Mouse (Mus musculus) lung, embryonic 14.5 days (tissue): Measurements from ENCODE around the gene Klk13. TPM values are rescaled to one million over a fixed set of nuclear protein-coding genes. Genes with fewer than 3 reads are reported as not detected.

Experiments
- ATAC-seq: fragments of 200-750 bp; cut with Nextera tagmentation; 2 replicates; pipeline ENCODE4 v1.8.0; 2017; ENCODE audit warnings: mild to moderate bottlenecking, moderate TSS enrichment, moderate library complexity; ENCODE audit not compliant: insufficient read depth
- DNase-seq: peaks from one replicate; pipeline ENCODE4 v3.0.0-alpha.2; 2015
- H3K27ac ChIP-seq: fragments of 300-500 bp; sonication (generic); 2 replicates; pipeline ENCODE4 v1.5.1; 2014; ENCODE audit warnings: low read depth, mild to moderate bottlenecking, moderate library complexity
- H3K27me3 ChIP-seq: fragments of 300-500 bp; sonication (generic); 2 replicates; pipeline ENCODE4 v1.6.1; 2014; ENCODE audit warnings: low read length, control low read depth; ENCODE audit not compliant: insufficient read depth
- H3K36me3 ChIP-seq: fragments of 300-500 bp; sonication (generic); 2 replicates; pipeline ENCODE4 v1.6.1; 2014; ENCODE audit warnings: control low read depth; ENCODE audit not compliant: insufficient read depth
- H3K4me1 ChIP-seq: fragments of 300-500 bp; sonication (generic); 2 replicates; pipeline ENCODE4 v1.6.1; 2014; ENCODE audit warnings: antibody characterized with exemption, control low read depth; ENCODE audit not compliant: insufficient read depth
- H3K4me2 ChIP-seq: fragments of 300-500 bp; sonication (generic); 2 replicates; pipeline ENCODE4 v1.6.1; 2014; ENCODE audit warnings: mild to moderate bottlenecking
- H3K4me3 ChIP-seq: fragments of 300-500 bp; sonication (generic); 2 replicates; pipeline ENCODE4 v1.5.1; 2014; ENCODE audit warnings: low read depth, low read length
- H3K9ac ChIP-seq: fragments of 300-500 bp; sonication (generic); 2 replicates; pipeline ENCODE4 v1.6.1; 2014
- H3K9me3 ChIP-seq: fragments of 300-500 bp; sonication (generic); 2 replicates; pipeline ENCODE4 v1.6.1; 2016; ENCODE audit warnings: low read depth, low read length, control low read depth
- CTCF ChIP-seq: IDR thresholded peaks from 2 replicates; pipeline ENCODE4 v1.5.1; 2016; ENCODE audit warnings: antibody characterized with exemption, low read depth
- whole genome bisulfite sequencing: fragments of 180-500 bp; shearing (Covaris S2); extraction: QIAGEN DNeasy Blood & Tissue Kit; methylation state at CpG from one replicate; pipeline ENCODE4 v1.1.7; 2014; 5-methylcytosine and 5-hydroxymethylcytosine counted together
- polyA plus RNA-seq: library from polyadenylated mRNA; unstranded; fragments of >200 nt; fragmentation: Nextera tagmentation; extraction: Ambion mirVana; gene quantifications from 2 replicates; pipeline ENCODE4 v1.2.1, GENCODE M21; 2014

Gene Klk13
- polyA plus RNA-seq, 1 experiment from 2014 or later: 1.3 TPM

GRCm38 (mm10) chr7:43770701-43771100 is 58.3 kb downstream of the Klk13 start:
- no peak overlapping the region for H3K9ac ChIP-seq
- DNase-seq (no peak), ATAC-seq (no peak)
- H3K4me2 ChIP-seq: no peak overlapping the region
- no peaks in the 10 kb centered on the region for H3K36me3 ChIP-seq
- 92% methylated on average over 10 of the region's 10 CpGs for WGBS
- no peaks in the 10 kb centered on the region for H3K4me1 ChIP-seq
- no peaks in the 10 kb centered on the region for H3K27me3 ChIP-seq
- no peaks in the 10 kb centered on the region for H3K9me3 ChIP-seq
- H3K4me3 ChIP-seq: no peak overlapping the region
- TF ChIP-seq CTCF: no peak
- no peak overlapping the region for H3K27ac ChIP-seq

- WGBS: 88% methylated on average over 6 of the region's 6 CpGs
- H3K27ac ChIP-seq: no peak overlapping the region
- TF ChIP-seq CTCF: no peak
- ATAC-seq (no peak), DNase-seq (no peak)
- H3K27me3 ChIP-seq: no peaks in the 10 kb centered on the region
- H3K4me2 ChIP-seq: no peak overlapping the region
- no peaks in the 10 kb centered on the region for H3K9me3 ChIP-seq
- H3K4me3 ChIP-seq: no peak overlapping the region
- H3K9ac ChIP-seq: no peak overlapping the region
- no peaks in the 10 kb centered on the region for H3K36me3 ChIP-seq
- H3K4me1 ChIP-seq: no peaks in the 10 kb centered on the region
Measured at GRCm38 (mm10) chr7:43771916-43772315, 59.5 kb downstream of the Klk13 start.

GRCm38 (mm10) chr7:43772901-43773300 is 60.5 kb downstream of the Klk13 start:
- H3K27ac ChIP-seq: no peak overlapping the region
- WGBS: 70% methylated on average over 3 of the region's 3 CpGs
- H3K4me2 ChIP-seq: no peak overlapping the region
- no peak for TF ChIP-seq CTCF
- no peaks in the 10 kb centered on the region for H3K4me1 ChIP-seq
- H3K4me3 ChIP-seq: no peak overlapping the region
- ATAC-seq (no peak), DNase-seq (no peak)
- no peaks in the 10 kb centered on the region for H3K9me3 ChIP-seq
- H3K36me3 ChIP-seq: no peaks in the 10 kb centered on the region
- no peak overlapping the region for H3K9ac ChIP-seq
- no peaks in the 10 kb centered on the region for H3K27me3 ChIP-seq

GRCm38 (mm10) chr7:43774364-43774763 is 62.0 kb downstream of the Klk13 start, which contains the start of gene Klk11:
Klk11 (plus strand) TSS chr7:43774604.
- no peaks in the 10 kb centered on the region for H3K4me1 ChIP-seq
- H3K36me3 ChIP-seq: no peaks in the 10 kb centered on the region
- 93% methylated on average over 5 of the region's 5 CpGs for WGBS
- no peak for TF ChIP-seq CTCF
- no peak within 1 kb of the TSS for H3K27ac ChIP-seq
- ATAC-seq (no peak), DNase-seq (no peak)
- H3K27me3 ChIP-seq: no peaks in the 10 kb centered on the region
- H3K4me2 ChIP-seq: no peak within 1 kb of the TSS
- no peak within 1 kb of the TSS for H3K4me3 ChIP-seq
- H3K9ac ChIP-seq: no peak within 1 kb of the TSS
- H3K9me3 ChIP-seq: no peaks in the 10 kb centered on the region

- DNase-seq: no peak
- Histone ChIP-seq H3K36me3 (no peaks in the 10 kb centered on the region), H3K9me3 (no peaks in the 10 kb centered on the region), H3K4me2 (no peak overlapping the region), H3K4me3 (no peak overlapping the region), H3K9ac (no peak overlapping the region), H3K27me3 (no peaks in the 10 kb centered on the region), H3K27ac (no peak overlapping the region), H3K4me1 (no peaks in the 10 kb centered on the region)
- no peak for ATAC-seq
- no peak for TF ChIP-seq CTCF
- WGBS: 52% methylated on average over 6 of the region's 6 CpGs
Measured at GRCm38 (mm10) chr7:43774802-43775201, 62.4 kb downstream of the Klk13 start.

GRCm38 (mm10) chr7:43775311-43776057 is 63.1 kb downstream of the Klk13 start:
- no peaks in the 10 kb centered on the region for H3K36me3 ChIP-seq
- ATAC-seq (no peak), DNase-seq (no peak)
- TF ChIP-seq CTCF: no peak
- H3K4me2 ChIP-seq: no peak overlapping the region
- H3K9me3 ChIP-seq: no peaks in the 10 kb centered on the region
- WGBS: 55% methylated on average over 7 of the region's 7 CpGs
- H3K9ac ChIP-seq: no peak overlapping the region
- no peaks in the 10 kb centered on the region for H3K27me3 ChIP-seq
- H3K4me1 ChIP-seq: no peaks in the 10 kb centered on the region
- no peak overlapping the region for H3K4me3 ChIP-seq
- H3K27ac ChIP-seq: no peak overlapping the region

GRCm38 (mm10) chr7:43776506-43776905 is 64.1 kb downstream of the Klk13 start:
- ATAC-seq: no peak
- Histone ChIP-seq H3K4me2 (no peak overlapping the region), H3K4me1 (no peaks in the 10 kb centered on the region), H3K9me3 (no peaks in the 10 kb centered on the region), H3K4me3 (no peak overlapping the region), H3K27me3 (no peaks in the 10 kb centered on the region), H3K36me3 (no peaks in the 10 kb centered on the region), H3K27ac (no peak overlapping the region), H3K9ac (no peak overlapping the region)
- 80% methylated on average over 5 of the region's 5 CpGs for WGBS
- no peak for DNase-seq
- TF ChIP-seq CTCF: no peak

Other genes with a start within 250 kb of the Klk13 start
- gene Vsig10l, start 249.4 kb upstream of the Klk13 start, polyA plus RNA-seq: 2.1 and 2.4 TPM in 2 replicates
- 0.38 TPM in 2 replicates for gene Iglon5, start 222.5 kb upstream of the Klk13 start, polyA plus RNA-seq
- not detected in 2 replicates for gene 4931406B18Rik, start 206.6 kb upstream of the Klk13 start, polyA plus RNA-seq
- gene Cd33, start 168.1 kb upstream of the Klk13 start, polyA plus RNA-seq: 1.8 and 2.0 TPM in 2 replicates
- gene Zfp658, start 150.3 kb upstream of the Klk13 start, polyA plus RNA-seq: 4.9 and 5.3 TPM in 2 replicates
- 14.6 and 15.1 TPM in 2 replicates for gene Zfp719, start 133.0 kb upstream of the Klk13 start, polyA plus RNA-seq
- gene Zfp819, start 105.4 kb upstream of the Klk13 start, polyA plus RNA-seq: 0.23 and 0.33 TPM in 2 replicates
- not detected in 2 replicates for gene Ceacam18, start 77.9 kb upstream of the Klk13 start, polyA plus RNA-seq
- 0.62 and 1.1 TPM in 2 replicates for gene Siglece, start 52.4 kb upstream of the Klk13 start, polyA plus RNA-seq
- 10.8 TPM in 2 replicates for gene Ctu1, start 40.6 kb upstream of the Klk13 start, polyA plus RNA-seq
- gene Klk14, start 22.1 kb upstream of the Klk13 start, polyA plus RNA-seq: not detected in 2 replicates
- not detected in 2 replicates for gene Klk12, start 56.3 kb downstream of the Klk13 start, polyA plus RNA-seq
- not detected in 2 replicates for gene Klk11, start 62.0 kb downstream of the Klk13 start, polyA plus RNA-seq
- gene Klk10, start 68.5 kb downstream of the Klk13 start, polyA plus RNA-seq: 0.70 and 0.81 TPM in 2 replicates
- 0.20 TPM in 1 of 2 replicates, not detected in the other for gene Klk9, start 79.3 kb downstream of the Klk13 start, polyA plus RNA-seq
- gene Klk8, start 85.0 kb downstream of the Klk13 start, polyA plus RNA-seq: 21.0 and 26.2 TPM in 2 replicates
- 0.09 TPM in 1 of 2 replicates, not detected in the other for gene Klk7, start 98.7 kb downstream of the Klk13 start, polyA plus RNA-seq
- not detected in 2 replicates for gene Klk6, start 111.9 kb downstream of the Klk13 start, polyA plus RNA-seq
- not detected in 2 replicates for gene Klk5, start 129.4 kb downstream of the Klk13 start, polyA plus RNA-seq
- gene Klk4, start 168.6 kb downstream of the Klk13 start, polyA plus RNA-seq: not detected in 2 replicates
- not detected in 2 replicates for gene Klk15, start 221.2 kb downstream of the Klk13 start, polyA plus RNA-seq
- not detected in 2 replicates for gene Klk1b8, start 238.1 kb downstream of the Klk13 start, polyA plus RNA-seq